Mouse (Mus musculus) cerebellum, adult 18-20 months (tissue): ENCODE data around the gene Etd.
"Not testable (repeated sequence)": the region's sequence is repeated elsewhere in the genome, so short reads cannot be mapped to it uniquely, and the experiment has no call there.

ENCODE experiments used
- DNase-seq, 2 experiments: peaks; one replicate each; pipeline ENCODE4 v3.0.0; 2021

Etd gene

DNA sequence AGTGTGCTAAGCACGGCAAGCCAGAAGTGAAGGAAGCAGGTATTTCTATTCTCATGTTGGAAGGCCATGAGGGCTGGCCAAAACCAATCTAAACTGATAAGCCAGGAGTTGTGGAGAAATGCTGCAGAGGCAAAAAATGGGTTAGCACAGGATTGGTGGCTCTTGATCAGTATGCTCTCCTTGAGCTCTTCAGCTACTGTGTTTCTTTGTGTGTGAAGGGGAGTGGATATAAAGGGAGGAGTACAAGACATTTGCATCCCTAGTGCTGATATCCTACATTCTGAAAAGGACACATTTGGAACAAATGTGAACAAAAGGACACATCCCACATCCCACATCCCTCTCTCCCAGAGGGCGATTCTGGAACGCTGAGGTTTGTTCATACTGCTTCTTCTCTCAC is at the start of gene Etd:
Etd (plus strand) TSS at position 301 of the 400 bp plus-strand sequence.
- no peak for DNase-seq

- DNase-seq, result no peak
Measured at GRCm38 (mm10) chrX:53386362-53386761, 48.4 kb upstream of the Etd start.

- peak; percentile 2 to 9 for DNase-seq
Measured at GRCm38 (mm10) chrX:53432888-53433287, 1.8 kb upstream of the Etd start.

DNA sequence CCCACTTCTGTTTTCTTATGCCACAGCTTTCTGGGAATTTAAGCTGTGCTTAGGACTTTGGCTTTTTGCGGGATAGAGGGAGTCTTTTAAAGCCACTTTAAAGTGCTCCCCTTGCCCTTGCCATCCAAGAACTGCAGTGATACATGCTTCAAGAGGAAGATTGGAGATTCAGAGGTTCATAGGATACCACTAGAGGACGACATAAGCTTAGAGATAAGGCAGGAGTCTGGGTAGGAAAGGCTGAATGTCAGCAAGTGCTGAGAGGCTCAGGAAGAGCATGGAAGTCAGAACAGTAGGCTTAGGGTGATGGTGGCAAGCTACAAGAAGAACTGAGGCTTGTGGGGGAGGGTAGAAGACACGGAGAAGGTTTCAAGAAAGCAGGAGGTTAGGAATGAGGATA is 24.9 kb downstream of the Etd start:
- no peak for DNase-seq

DNA sequence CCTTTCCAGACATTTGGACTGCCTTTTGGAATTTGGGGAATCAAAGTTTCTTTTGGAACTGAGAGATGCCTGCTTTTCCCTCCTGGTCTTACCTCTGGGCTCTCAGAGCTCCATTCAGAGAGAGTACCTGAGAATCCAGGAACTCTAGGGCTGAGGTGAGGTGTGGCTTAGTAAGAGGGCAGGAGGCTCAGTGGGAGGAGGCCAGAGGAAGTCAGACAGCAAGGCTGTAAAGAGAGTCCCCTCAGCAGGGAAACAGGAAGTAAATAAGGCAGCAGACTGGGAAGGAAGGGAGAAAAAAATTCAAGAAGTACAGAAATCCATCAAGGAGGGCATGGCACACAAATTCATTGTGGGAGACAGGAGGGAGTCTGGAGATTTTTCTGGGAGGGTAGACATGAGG is 29.5 kb downstream of the Etd start:
- DNase-seq, result not testable (repeated sequence)
